Mouse (Mus musculus) cerebellum, adult 2 months (tissue): ENCODE measurements around the gene Mast1. TPM values are rescaled to one million over a fixed set of nuclear protein-coding genes. Genes with fewer than 3 reads are reported as not detected.

ENCODE experiments used
- DNase-seq, 2 experiments: peaks; one replicate each; pipeline ENCODE4 v3.0.0; 2021
- H3K27ac ChIP-seq: fragments of 200-500 bp; 2 replicates; pipeline ENCODE4 v1.5.1; 2012; ENCODE audit warnings: low read length, control low read depth, inconsistent platforms; ENCODE audit not compliant: insufficient read depth
- H3K27me3 ChIP-seq: fragments of 200-500 bp; 2 replicates; pipeline ENCODE4 v1.6.1; 2012; ENCODE audit warnings: inconsistent platforms, mild to moderate bottlenecking, low read length, moderate library complexity; ENCODE audit not compliant: control insufficient read depth, insufficient read depth
- H3K4me1 ChIP-seq: fragments of 200-500 bp; 2 replicates; pipeline ENCODE4 v1.6.1; 2011; ENCODE audit warnings: low read length; ENCODE audit not compliant: control insufficient read depth, insufficient read depth
- H3K4me3 ChIP-seq: fragments of 200-500 bp; replicated peaks from 2 replicates; pipeline ENCODE3; 2011; ENCODE audit warnings: mild to moderate bottlenecking, low read depth, low read length, control low read depth; ENCODE audit not compliant: insufficient read depth
- CTCF ChIP-seq: fragments of 200-500 bp; IDR thresholded peaks from 2 replicates; pipeline ENCODE4 v1.5.1; 2011; ENCODE audit warnings: low read depth, mild to moderate bottlenecking, control low read depth, low read length, moderate library complexity, borderline replicate concordance; ENCODE audit not compliant: insufficient read depth
- POLR2A ChIP-seq: fragments of 200-500 bp; IDR thresholded peaks from 2 replicates; pipeline ENCODE4 v1.6.1; 2011; ENCODE audit warnings: low read length, control low read depth, borderline replicate concordance; ENCODE audit not compliant: insufficient read depth
- WGBS: fragments of 180-500 bp; shearing (Covaris S2); methylation state at CpG from one replicate; pipeline ENCODE4 v1.1.7; 2018; 5-methylcytosine and 5-hydroxymethylcytosine counted together
- polyA plus RNA-seq: library from polyadenylated mRNA; depleted of rRNA; stranded (reverse); fragments of >200 nt; gene quantifications from 2 replicates; pipeline ENCODE4 v1.2.3, GENCODE M21; 2012

The Mast1 gene
- polyA plus RNA-seq, 1 experiment = 115 TPM

GRCm38 (mm10) chr8:84907493-84907892 lies 29.7 kb downstream of the Mast1 start:
- WGBS = 82% methylated on average over 8 of the region's 8 CpGs
- Histone ChIP-seq H3K4me3 (no peak overlapping the region), H3K27me3 (no peaks in the 10 kb centered on the region), H3K27ac (no peak overlapping the region), H3K4me1 (peaks cover 29% of the 10 kb centered on the region)
- DNase-seq = no peak
- TF ChIP-seq POLR2A (no peak), CTCF (no peak)

GRCm38 (mm10) chr8:84907037-84907436 lies 30.1 kb downstream of the Mast1 start:
- peaks cover 26% of the 10 kb centered on the region for H3K4me1 ChIP-seq
- H3K27ac ChIP-seq = no peak overlapping the region
- no peak overlapping the region for H3K4me3 ChIP-seq
- no peak for TF ChIP-seq CTCF
- no peak for TF ChIP-seq POLR2A
- no peaks in the 10 kb centered on the region for H3K27me3 ChIP-seq
- DNase-seq = no peak
- WGBS = 91% methylated on average over 9 of the region's 9 CpGs

GRCm38 (mm10) chr8:84904351-84904750 lies 32.8 kb downstream of the Mast1 start:
- WGBS = 86% methylated on average over 7 of the region's 7 CpGs
- Histone ChIP-seq H3K4me1 (peaks cover 4% of the 10 kb centered on the region; the same call in 1 of the 2 replicates), H3K4me3 (no peak overlapping the region), H3K27me3 (no peaks in the 10 kb centered on the region), H3K27ac (no peak overlapping the region)
- DNase-seq = no peak
- no peak for TF ChIP-seq CTCF
- TF ChIP-seq POLR2A = no peak

GRCm38 (mm10) chr8:84902920-84903661 lies 34.1 kb downstream of the Mast1 start:
- Histone ChIP-seq H3K4me1 (peaks cover 2% of the 10 kb centered on the region; the same call in 1 of the 2 replicates), H3K27me3 (no peaks in the 10 kb centered on the region), H3K27ac (peak overlapping the region; percentile 81), H3K4me3 (peak overlapping the region; percentile 57)
- WGBS = 1% methylated on average over 68 of the region's 68 CpGs
- peak; percentile 94 to 97 for DNase-seq
- TF ChIP-seq CTCF = peak; percentile 64
- TF ChIP-seq POLR2A = peak; percentile 82

GRCm38 (mm10) chr8:84902367-84902919 lies 34.7 kb downstream of the Mast1 start:
- 5% methylated on average over 24 of the region's 24 CpGs for WGBS
- no peaks in the 10 kb centered on the region for H3K27me3 ChIP-seq
- peaks cover 2% of the 10 kb centered on the region; the same call in 1 of the 2 replicates for H3K4me1 ChIP-seq
- DNase-seq = peak in 1 of 2 experiments; percentile 37
- H3K27ac ChIP-seq = no peak overlapping the region
- peak overlapping the region; percentile 57 for H3K4me3 ChIP-seq
- no peak for TF ChIP-seq POLR2A
- 0 out of 2 replicates have a peak, but pooled peaks have one; percentile 5 for TF ChIP-seq CTCF

GRCm38 (mm10) chr8:84901752-84902151 lies 35.4 kb downstream of the Mast1 start, which contains the start of gene Klf1:
Gene Klf1 (plus strand): TSS chr8:84901928.
- DNase-seq = no peak
- no peaks in the 10 kb centered on the region for H3K27me3 ChIP-seq
- peak within 1 kb of the TSS; percentile 57 for H3K4me3 ChIP-seq
- peaks cover 2% of the 10 kb centered on the region; the same call in 1 of the 2 replicates for H3K4me1 ChIP-seq
- no peak within 1 kb of the TSS for H3K27ac ChIP-seq
- no peak for TF ChIP-seq CTCF
- no peak for TF ChIP-seq POLR2A
- 85% methylated on average over 3 of the region's 3 CpGs for WGBS

- Histone ChIP-seq H3K4me1 (peaks cover 2% of the 10 kb centered on the region; the same call in 1 of the 2 replicates), H3K27ac (no peak overlapping the region), H3K4me3 (no peak overlapping the region), H3K27me3 (no peaks in the 10 kb centered on the region)
- no peak for DNase-seq
- 64% methylated on average over 4 of the region's 4 CpGs for WGBS
- TF ChIP-seq POLR2A (no peak), CTCF (no peak)
Observed at GRCm38 (mm10) chr8:84901071-84901470, 36.1 kb downstream of the Mast1 start.
